Mouse (Mus musculus): Measurements from ENCODE around the gene Sap30bp.

Gene Sap30bp

GRCm38 (mm10) chr11:115906116-115906515 lies 27.0 kb upstream of the Sap30bp start:
- DNase-seq = peak; percentile 71 to 74

- DNase-seq = peak in 1 of 2 experiments; percentile 56
Observed at GRCm38 (mm10) chr11:115906521-115906920, 26.6 kb upstream of the Sap30bp start.

- DNase-seq = no peak
Observed at GRCm38 (mm10) chr11:115911134-115911561, 21.9 kb upstream of the Sap30bp start.

GRCm38 (mm10) chr11:115911632-115912376 lies 21.3 kb upstream of the Sap30bp start, which contains the start of gene Smim6:
TSS of gene Smim6 (plus strand) at chr11:115912017.
- peak; percentile 82 to 89 for DNase-seq

GRCm38 (mm10) chr11:115916579-115916978 lies 16.5 kb upstream of the Sap30bp start:
- DNase-seq = no peak

GRCm38 (mm10) chr11:115918637-115919036 lies 14.4 kb upstream of the Sap30bp start:
- no peak for DNase-seq

- DNase-seq = no peak
Observed at GRCm38 (mm10) chr11:115919073-115919472, 14.0 kb upstream of the Sap30bp start.

- peak; percentile 44 to 81 for DNase-seq
Observed at GRCm38 (mm10) chr11:115920110-115920818, 12.8 kb upstream of the Sap30bp start.

- DNase-seq = no peak
Observed at GRCm38 (mm10) chr11:115921986-115922385, 11.1 kb upstream of the Sap30bp start.

GRCm38 (mm10) chr11:115929031-115929430 lies 4.1 kb upstream of the Sap30bp start:
- no peak for DNase-seq

GRCm38 (mm10) chr11:115929818-115930217 lies 3.3 kb upstream of the Sap30bp start:
- DNase-seq = no peak

- no peak for DNase-seq
Observed at GRCm38 (mm10) chr11:115931235-115931634, 1.8 kb upstream of the Sap30bp start.

- DNase-seq = no peak
Observed at GRCm38 (mm10) chr11:115933747-115934110, 647 bp downstream of the Sap30bp start.

GRCm38 (mm10) chr11:115939690-115940329 lies 6.7 kb downstream of the Sap30bp start:
- DNase-seq = peak; percentile 51 to 81

GRCm38 (mm10) chr11:115941980-115942379 lies 8.9 kb downstream of the Sap30bp start:
- DNase-seq = no peak

GRCm38 (mm10) chr11:115945247-115945646 lies 12.2 kb downstream of the Sap30bp start:
- DNase-seq = no peak

GRCm38 (mm10) chr11:115946221-115946828 lies 13.2 kb downstream of the Sap30bp start:
- DNase-seq = peak; percentile 13 to 23

- no peak for DNase-seq
Observed at GRCm38 (mm10) chr11:115948316-115948715, 15.2 kb downstream of the Sap30bp start.

GRCm38 (mm10) chr11:115950719-115951118 lies 17.6 kb downstream of the Sap30bp start:
- DNase-seq = no peak

GRCm38 (mm10) chr11:115954712-115955111 lies 21.6 kb downstream of the Sap30bp start:
- no peak for DNase-seq

- peak; percentile 55 to 59 for DNase-seq
Observed at GRCm38 (mm10) chr11:115955195-115955858, 22.2 kb downstream of the Sap30bp start.

GRCm38 (mm10) chr11:115956453-115956852 lies 23.4 kb downstream of the Sap30bp start:
- DNase-seq = no peak

GRCm38 (mm10) chr11:115957971-115958370 lies 24.9 kb downstream of the Sap30bp start:
- DNase-seq = no peak
